Mouse (Mus musculus) A20 (cell line): ENCODE measurements around the gene Tmprss12.
"Not testable (repeated sequence)": the region's sequence is repeated elsewhere in the genome, so short reads cannot be mapped to it uniquely, and the experiment has no call there.

Experiments used
- DNase-seq: peaks from one replicate; pipeline ENCODE4 v3.0.0-alpha.2; 2011; ENCODE audit warnings: low read depth, low spot score

The Tmprss12 gene

DNA sequence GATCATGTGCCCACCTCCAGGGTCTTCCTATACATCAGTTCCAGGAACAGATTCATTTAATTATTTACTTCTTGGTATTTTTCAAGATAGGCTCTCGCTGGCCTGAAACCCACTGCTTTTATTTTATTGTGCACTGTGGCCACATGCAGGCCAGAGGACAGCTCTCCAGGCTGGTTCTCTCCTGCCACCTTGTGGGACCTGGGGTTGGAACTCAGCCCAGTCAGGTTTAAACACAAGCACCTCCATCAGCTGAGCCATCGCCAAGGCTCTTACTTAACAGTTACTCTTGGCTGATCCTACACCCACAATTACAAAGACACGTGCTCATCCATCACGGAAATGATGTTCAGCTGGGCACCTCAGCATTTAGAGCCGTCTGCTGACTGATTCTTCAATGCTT is 40.5 kb downstream of the Tmprss12 start:
- DNase-seq = peak; percentile 59

DNA sequence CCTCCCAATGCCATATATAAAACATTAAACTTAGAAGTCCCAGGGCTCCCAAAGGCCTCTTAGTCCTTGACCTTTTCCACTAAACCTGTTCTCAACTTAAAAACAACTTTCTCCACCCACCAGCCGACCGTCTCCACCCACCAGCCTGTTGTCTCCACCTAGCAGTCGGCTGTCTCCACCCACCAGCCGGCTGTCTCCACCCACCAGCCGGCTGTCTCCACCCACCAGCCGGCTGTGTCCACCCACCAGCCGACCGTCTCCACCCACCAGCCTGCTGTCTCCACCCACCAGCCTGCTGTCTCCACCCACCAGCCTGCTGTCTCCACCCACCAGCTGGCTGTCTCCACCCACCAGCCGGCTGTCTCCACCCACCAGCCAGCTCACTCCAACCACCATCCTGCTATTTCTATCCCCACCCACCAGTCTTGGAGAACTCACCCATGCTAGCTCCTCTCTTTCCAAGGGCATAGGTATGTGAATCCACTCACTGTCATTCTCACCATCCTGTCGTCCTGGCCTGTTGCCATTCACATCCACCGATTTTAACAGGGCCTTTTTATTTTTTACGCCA is 43.5 kb downstream of the Tmprss12 start:
- peak; percentile 29 for DNase-seq

DNA sequence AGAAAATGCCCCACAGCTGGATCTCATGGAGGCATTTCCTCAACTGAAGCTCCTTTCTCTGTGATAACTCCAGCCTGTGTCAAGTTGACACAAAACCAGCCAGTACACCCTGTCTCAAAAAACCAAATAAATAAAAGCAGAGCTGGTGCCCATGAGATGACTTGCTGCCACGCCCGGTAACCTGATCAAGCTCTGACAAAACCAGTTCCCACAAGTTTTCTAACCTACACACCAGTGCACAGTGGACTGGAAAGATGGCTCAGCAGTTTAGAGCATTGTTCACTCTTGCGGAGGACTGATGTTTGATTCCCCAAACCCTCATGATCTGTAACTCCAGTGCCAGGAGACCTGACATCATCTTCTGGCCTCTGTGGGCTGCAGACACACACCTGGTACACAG is 44.6 kb downstream of the Tmprss12 start:
- DNase-seq = no peak

DNA sequence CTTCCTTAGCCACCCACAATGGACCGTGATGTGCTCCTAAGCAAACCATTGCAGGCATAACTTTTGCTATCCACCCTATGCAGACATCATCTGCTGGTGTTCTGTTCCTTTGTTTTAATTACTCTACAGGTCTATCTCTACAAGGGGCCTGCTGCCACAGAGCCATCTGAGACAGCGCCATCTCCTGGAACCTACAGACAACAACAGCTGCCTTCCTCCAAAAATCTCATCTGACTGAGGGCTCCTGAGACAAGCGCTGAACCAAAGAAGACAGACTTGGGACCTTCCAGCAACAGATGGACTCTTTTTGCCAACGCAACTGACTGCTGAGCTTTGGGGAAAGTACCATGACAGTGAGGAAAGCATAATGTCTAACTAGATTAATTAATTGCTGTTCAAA is 47.5 kb downstream of the Tmprss12 start:
- DNase-seq = not testable (repeated sequence)

DNA sequence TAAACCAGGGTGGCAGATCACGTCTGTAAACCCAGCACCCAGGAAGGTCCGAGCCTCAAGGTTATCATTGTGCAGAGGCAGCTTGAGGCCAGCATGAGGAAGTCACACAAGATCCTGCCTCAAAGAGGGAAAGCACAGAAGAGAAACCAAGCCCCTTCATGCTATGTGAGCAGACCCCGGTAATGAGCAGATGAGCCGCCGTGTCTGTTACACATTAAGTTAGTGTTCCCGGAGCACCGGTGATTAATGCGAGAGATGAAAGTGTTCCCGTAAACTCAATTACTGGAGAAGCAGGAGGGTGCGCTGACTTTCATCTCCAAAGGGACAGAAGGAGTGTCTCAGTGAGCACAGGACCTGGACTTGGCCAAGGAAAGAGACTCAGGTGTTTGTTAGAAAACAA is 48.7 kb downstream of the Tmprss12 start:
- DNase-seq = not testable (repeated sequence)

DNA sequence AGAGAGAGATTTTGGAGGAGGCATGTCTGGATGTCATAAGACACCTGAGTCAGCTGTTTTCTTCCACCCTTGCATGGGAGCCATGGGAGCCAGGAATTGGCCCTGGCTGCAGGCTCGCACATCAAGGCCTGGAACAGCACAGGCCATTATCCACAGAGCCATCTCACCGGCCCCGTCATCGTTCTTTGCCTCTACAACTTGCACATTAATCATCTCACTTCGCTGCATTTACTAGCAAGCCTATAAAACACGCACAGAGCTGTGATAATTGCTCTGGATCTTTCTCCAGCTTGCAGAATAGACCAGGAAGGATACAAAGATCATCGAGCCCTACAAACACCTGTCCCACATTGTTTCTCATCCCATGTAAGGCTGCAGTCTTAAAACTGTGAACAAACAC is 50.1 kb downstream of the Tmprss12 start:
- no peak for DNase-seq

DNA sequence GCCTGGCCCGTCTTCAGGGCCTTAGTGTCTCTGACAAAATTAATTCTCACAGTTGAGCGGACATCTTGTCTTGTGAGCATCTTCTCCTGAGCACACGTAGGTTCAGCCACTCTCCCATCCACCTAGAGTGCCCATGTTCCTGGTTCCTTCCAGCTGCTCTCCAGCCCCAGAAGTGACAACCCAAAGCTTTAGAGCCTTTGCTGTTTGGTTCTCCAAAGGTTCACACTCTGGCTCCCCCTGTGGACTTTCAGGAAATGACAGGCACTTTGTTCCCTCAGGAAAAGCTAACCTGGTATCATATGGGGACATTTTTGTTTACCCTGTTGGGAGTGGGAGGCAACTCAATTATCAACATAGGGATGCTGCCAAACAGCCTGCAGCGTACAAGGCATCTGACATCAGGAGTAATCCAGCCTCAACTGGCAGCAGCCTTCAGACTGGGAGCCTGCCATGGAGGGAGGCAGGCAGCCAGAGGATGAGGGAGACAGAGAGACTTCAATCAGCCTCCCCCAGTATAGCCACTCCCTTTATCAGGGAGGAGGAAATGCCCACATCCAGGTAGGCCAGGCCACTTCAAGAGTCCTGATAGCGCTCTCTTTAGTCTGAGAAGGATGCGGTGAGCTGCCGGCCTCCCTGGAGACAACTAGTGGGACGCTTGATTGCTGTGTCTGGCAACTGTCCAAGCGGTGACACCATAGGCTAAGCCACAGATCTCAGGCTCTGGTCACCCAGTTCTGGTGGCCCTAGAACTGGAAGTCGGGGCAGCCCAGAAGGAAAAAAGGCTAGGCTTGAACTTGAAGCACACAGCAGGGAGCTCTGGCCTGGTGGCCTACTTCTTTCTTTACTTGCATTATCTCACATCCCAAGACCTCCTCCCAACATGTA is 51.7 kb downstream of the Tmprss12 start:
- not testable (repeated sequence) for DNase-seq

DNA sequence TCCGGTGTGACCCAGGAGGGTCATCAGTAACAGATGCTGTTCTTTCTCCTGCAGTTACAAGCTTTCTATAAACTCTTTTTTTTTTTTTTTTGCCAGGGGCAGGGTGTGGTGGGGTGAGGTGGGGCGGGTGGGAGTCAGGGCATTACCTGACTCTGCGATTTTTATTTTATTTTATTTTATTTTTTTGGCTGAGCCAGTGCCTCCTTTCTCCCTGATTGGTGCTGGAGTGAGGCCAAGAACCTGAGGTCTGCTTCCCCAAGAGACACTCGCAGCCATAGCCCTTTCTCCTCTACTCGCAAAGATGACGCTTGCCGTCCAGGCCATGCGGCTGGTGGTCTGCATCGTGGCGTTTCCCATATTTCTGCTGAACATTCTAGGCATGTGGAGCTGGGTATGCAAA is 54.0 kb downstream of the Tmprss12 start, which contains the start of gene Mettl7a3:
Gene Mettl7a3, plus strand, starts transcription at position 301 of the 400 bp plus-strand sequence.
- no peak for DNase-seq

DNA sequence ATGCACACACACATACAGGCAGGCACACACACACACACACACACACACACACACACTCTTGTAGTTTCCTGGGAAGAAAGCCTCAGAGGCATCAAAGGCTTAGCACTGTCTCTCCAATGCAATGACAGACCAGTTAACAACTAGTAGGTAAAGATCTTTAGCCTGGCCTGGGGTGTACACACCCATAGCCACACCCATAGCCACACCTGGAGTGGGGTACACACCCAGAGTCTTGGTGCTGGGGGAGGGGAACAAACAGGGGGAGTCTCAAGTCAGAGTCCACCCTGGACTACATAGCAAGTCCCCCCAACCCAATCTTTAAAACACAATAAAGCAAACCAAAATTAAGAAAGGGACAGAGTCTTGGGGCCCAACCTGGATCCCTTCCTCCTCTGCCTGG is 56.7 kb downstream of the Tmprss12 start:
- DNase-seq = not testable (repeated sequence)

DNA sequence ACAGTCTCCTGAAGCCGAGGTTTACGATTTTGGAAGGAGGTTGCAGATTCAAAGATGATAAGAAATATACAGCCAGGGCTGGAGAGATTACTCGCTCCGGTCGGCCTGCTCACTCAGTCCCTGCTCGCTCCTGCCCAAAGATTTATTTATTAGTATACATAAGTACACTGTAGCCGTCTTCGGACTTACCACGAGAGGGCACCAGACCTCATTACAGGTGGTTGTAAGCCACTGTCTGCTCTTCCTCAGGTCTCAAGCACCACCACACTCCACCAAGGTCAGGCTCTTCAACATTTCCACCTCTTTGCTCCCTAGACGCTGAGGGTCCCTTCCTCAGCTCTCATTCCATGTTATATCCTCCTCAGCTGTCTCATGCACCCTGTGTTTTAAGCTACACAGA is 57.2 kb downstream of the Tmprss12 start:
- peak; percentile 65 for DNase-seq

DNA sequence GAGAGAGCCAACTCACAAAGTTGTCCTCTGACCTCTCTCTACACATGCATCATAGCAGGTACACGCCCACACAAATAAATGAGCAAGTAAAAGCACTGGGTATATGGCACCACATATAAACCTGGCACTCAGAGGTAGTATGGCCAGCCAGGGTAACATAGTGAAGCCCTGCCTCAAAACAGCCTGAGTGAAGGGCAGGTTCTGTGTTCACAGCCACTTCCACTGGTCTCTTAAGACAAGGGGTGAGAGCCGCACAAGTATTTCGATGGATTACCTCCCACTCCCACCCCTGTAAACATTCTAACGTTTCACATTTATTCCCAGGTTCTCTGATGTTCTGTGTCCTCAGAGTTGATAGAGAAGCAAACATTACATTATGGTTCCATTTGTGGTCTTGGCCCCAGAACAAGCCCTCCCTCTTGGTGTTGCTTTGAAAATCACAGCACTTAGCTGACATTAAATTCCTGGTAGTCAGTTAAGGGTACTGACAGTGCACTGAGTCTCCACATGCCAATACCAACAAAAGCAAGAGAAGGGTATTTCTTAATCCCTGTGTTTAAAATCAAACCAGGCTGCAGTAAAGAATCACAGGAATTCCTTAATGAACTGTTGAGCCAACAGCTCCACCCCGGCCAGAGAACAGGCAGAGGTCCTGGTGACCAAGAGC is 60.8 kb downstream of the Tmprss12 start:
- not testable (repeated sequence) for DNase-seq
